Mouse (Mus musculus): Measurements from ENCODE around the gene Ilkap. TPM values are rescaled to one million over a fixed set of nuclear protein-coding genes. Genes with fewer than 3 reads are reported as not detected.

Ilkap gene
- polyA plus RNA-seq, 1 experiment from 2014 or later, result 159 TPM

DNA sequence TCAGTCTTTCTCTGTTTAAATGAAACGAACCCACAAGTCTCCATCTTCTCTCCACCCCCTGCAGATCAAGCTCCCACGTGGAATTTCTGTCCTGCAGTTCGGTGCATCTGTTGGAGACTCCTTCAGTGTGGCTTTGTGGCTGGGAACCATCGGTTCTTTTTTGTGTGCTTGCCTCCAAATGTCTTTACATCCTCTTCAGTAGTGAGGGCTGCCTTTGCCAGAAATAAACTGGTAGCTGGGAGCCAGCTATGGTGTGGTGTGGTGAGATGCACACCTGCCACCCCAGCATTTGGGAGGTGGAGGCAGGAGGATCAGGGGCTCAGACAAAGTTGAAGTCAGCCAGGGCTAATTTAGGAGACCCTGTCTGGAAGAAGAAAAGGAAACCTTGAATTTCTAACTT is 66.5 kb downstream of the Ilkap start:
- no peak overlapping the region for H3K27ac ChIP-seq (ENCODE audit: low read depth, low read length)
- H3K27me3 ChIP-seq (replicated peaks; ENCODE audit: control insufficient read depth, insufficient read depth, low read length), result no peaks in the 10 kb centered on the region
- ATAC-seq (replicated peaks; ENCODE audit: low FRiP score) (no peak), DNase-seq (ENCODE audit: low spot score) (no peak)
- no peak overlapping the region for H3K9ac ChIP-seq (ENCODE audit: low read depth, low read length)
- no peaks in the 10 kb centered on the region for H3K36me3 ChIP-seq (ENCODE audit: control insufficient read depth, insufficient read depth, low read length)
- H3K4me3 ChIP-seq (ENCODE audit: low read depth, low read length), result no peak overlapping the region
- 0 out of 2 replicates have a peak, but pooled peaks cover 6% of the 10 kb centered on the region for H3K4me1 ChIP-seq (replicated peaks; ENCODE audit: control insufficient read depth, insufficient read depth, low read length)
- WGBS, result 51% methylated on average over 4 of the region's 4 CpGs
- no peak overlapping the region for H3K4me2 ChIP-seq
- H3K9me3 ChIP-seq (ENCODE audit: control insufficient read depth, low read length), result no peaks in the 10 kb centered on the region

- Histone ChIP-seq H3K4me1 (replicated peaks; ENCODE audit: control insufficient read depth, insufficient read depth, low read length) (peaks cover 10% of the 10 kb centered on the region), H3K27ac (ENCODE audit: low read depth, low read length) (no peak overlapping the region), H3K27me3 (replicated peaks; ENCODE audit: control insufficient read depth, insufficient read depth, low read length) (no peaks in the 10 kb centered on the region), H3K4me3 (ENCODE audit: low read depth, low read length) (no peak overlapping the region), H3K36me3 (ENCODE audit: control insufficient read depth, insufficient read depth, low read length) (no peaks in the 10 kb centered on the region), H3K4me2 (no peak overlapping the region), H3K9ac (ENCODE audit: low read depth, low read length) (no peak overlapping the region), H3K9me3 (ENCODE audit: control insufficient read depth, low read length) (no peaks in the 10 kb centered on the region)
- no peak for ATAC-seq (replicated peaks; ENCODE audit: low FRiP score)
- 71% methylated on average over 4 of the region's 4 CpGs for WGBS
- DNase-seq (ENCODE audit: low spot score), result no peak
Measured at GRCm38 (mm10) chr1:91325488-91326042, 73.0 kb downstream of the Ilkap start.

DNA sequence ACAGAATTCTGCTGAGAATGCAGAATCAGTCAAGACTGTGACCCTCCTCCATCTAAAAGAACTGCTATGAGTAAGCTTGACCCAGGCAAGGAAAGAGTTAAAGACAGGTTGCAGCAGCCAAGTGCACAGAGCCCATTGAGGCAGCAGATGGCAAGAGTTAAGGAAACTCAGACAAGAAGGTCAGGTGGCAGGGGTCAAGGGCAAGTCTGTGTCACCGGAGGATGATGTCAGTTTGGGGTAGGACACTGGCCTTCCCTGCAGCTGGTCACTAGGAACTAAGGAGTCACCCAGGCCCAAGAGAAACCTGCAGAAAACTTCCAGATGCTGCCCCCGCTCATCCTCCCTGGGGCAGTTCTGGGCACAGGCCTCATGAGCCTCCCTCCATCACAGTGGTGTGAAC is 74.0 kb downstream of the Ilkap start:
- no peaks in the 10 kb centered on the region for H3K36me3 ChIP-seq (ENCODE audit: control insufficient read depth, insufficient read depth, low read length)
- no peak overlapping the region for H3K4me2 ChIP-seq
- H3K4me3 ChIP-seq (ENCODE audit: low read depth, low read length), result no peak overlapping the region
- H3K9me3 ChIP-seq (ENCODE audit: control insufficient read depth, low read length), result no peaks in the 10 kb centered on the region
- H3K27me3 ChIP-seq (replicated peaks; ENCODE audit: control insufficient read depth, insufficient read depth, low read length), result no peaks in the 10 kb centered on the region
- DNase-seq (ENCODE audit: low spot score) (no peak), ATAC-seq (replicated peaks; ENCODE audit: low FRiP score) (no peak)
- 78% methylated on average over 2 of the region's 2 CpGs for WGBS
- no peak overlapping the region for H3K9ac ChIP-seq (ENCODE audit: low read depth, low read length)
- peaks cover 10% of the 10 kb centered on the region for H3K4me1 ChIP-seq (replicated peaks; ENCODE audit: control insufficient read depth, insufficient read depth, low read length)
- H3K27ac ChIP-seq (ENCODE audit: low read depth, low read length), result no peak overlapping the region

Other genes with a start within 250 kb of the Ilkap start
- gene Ramp1, start 219.0 kb downstream of the Ilkap start, polyA plus RNA-seq (2014; fragmentation: Nextera tagmentation; extraction: Ambion mirVana), result 3.5 and 4.0 TPM in 2 replicates
- gene Ube2f, start 148.5 kb downstream of the Ilkap start, polyA plus RNA-seq (2014; fragmentation: Nextera tagmentation; extraction: Ambion mirVana), result 78.5 and 81.4 TPM in 2 replicates
- 36.9 and 37.0 TPM in 2 replicates for gene Scly, start 100.5 kb downstream of the Ilkap start, polyA plus RNA-seq (2014; fragmentation: Nextera tagmentation; extraction: Ambion mirVana)
- gene Espnl, start 76.7 kb downstream of the Ilkap start, polyA plus RNA-seq (2014; fragmentation: Nextera tagmentation; extraction: Ambion mirVana), result 0.05 and 0.10 TPM in 2 replicates
- 0.17 and 0.64 TPM in 2 replicates for gene Klhl30, start 47.8 kb downstream of the Ilkap start, polyA plus RNA-seq (2014; fragmentation: Nextera tagmentation; extraction: Ambion mirVana)
- 3.1 and 4.1 TPM in 2 replicates for gene Erfe, start 32.4 kb downstream of the Ilkap start, polyA plus RNA-seq (2014; fragmentation: Nextera tagmentation; extraction: Ambion mirVana)
- gene Hes6, start 15.2 kb upstream of the Ilkap start, polyA plus RNA-seq (2014; fragmentation: Nextera tagmentation; extraction: Ambion mirVana), result 50.8 and 51.8 TPM in 2 replicates
- gene Per2, start 60.5 kb upstream of the Ilkap start, polyA plus RNA-seq (2014; fragmentation: Nextera tagmentation; extraction: Ambion mirVana), result 4.5 and 6.8 TPM in 2 replicates
- gene Traf3ip1, start 95.8 kb upstream of the Ilkap start, polyA plus RNA-seq (2014; fragmentation: Nextera tagmentation; extraction: Ambion mirVana), result 4.4 TPM in 2 replicates
- gene Asb1, start 141.7 kb upstream of the Ilkap start, polyA plus RNA-seq (2014; fragmentation: Nextera tagmentation; extraction: Ambion mirVana), result 12.2 and 13.4 TPM in 2 replicates

Data from liver, embryonic 11.5 days (tissue).